Mouse (Mus musculus): Measurements from ENCODE around the gene Sox10.

Sox10 gene

DNA sequence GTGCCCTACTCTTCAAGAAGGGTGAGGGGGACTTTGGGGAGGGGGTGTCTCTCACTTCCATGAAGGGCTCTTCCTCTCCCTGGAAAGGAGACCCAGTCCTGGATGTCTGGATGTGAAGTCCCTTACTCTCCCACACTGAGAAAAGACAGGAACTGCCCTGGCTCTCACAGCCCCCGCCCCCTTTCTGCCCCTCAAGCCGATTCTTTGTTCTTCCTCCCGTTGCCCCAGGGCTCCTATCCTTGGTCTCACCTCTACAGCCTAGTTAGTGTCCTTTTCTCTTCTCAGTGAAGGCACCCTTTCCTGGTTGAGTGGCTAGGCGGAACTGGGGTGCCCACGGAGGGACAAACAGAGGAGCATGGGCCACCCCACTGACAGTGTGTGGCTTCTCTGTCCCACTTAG lies at the start of gene Sox10:
TSS of gene Sox10 (minus strand) at position 101 of the 400 bp plus-strand sequence.
- no peak for DNase-seq (ENCODE audit: low spot score)

DNA sequence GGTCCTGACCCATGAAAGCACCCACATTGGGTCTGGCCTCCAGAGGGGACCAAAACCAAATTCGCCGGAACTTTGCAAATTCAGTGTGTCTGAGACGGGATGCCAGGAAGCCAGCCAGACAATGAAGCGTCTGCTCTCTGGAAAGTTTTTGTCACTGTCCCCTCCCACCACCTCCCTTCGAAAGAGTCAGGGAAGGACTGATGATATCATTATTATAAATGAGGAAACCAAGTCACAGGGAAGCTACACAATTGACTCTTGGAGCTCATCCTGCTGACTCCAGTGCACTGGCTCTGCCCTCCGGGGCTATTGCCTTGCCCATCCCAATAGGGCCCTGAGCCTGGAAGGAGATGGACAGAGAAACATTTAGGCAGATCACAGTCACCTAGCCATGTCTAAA lies 48.6 kb upstream of the Sox10 start:
- DNase-seq (ENCODE audit: low spot score) = no peak

DNA sequence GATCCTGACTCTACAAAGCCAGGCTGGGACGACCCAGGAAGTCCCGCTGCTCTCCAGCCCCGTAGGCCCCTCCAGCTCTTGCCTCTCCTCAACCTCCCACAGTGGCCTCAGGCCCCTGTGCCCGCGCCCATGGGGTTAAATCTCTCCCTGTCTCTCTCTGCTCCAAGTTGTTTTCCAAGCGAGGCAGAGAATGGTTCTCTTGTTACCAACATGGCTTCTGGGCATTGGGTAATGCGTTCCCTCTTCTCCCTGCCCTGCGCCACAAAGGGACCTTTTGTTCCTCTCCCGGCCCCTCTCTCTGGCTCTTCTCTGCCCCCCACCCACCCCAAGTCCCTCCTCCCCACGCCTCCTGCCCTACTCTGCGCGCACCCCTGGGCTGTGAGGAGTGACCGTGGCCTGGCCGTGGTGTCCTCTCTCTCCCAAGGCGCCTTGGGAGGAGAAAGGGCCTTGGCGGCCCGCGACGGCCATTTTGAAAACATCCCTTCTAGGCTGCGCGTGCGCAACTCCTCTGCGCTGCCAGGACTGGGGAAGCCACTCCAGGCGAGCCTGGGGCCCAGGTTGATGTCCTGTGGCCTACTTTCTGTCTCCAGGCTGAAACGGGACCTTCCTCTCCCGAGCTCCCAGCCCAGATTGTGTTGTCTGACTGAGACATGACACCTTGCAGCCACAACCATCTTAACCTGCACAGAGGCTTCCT lies 47.9 kb upstream of the Sox10 start:
- no peak for DNase-seq (ENCODE audit: low spot score)

DNA sequence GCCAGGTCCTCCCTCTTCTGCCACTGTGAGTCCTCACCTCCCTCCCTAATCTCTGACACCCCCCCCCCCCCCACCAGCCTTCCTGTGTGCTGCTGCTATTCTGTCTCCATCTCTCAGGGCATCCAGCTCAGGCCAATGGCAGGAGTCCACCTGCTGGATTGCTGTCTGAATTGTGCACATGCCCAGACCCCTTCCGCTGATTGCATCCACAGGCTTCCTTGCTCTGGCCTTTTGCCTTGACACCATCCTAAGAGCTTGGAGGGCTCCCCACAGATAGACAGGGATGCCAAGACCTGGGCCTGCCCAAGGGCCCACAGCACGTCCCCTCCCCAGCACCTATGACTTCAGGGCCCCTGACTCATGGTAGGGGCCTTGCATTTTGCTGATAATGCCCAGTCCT lies 45.3 kb upstream of the Sox10 start:
- DNase-seq (ENCODE audit: low spot score) = no peak

- DNase-seq (ENCODE audit: low spot score) = no peak
Observed at GRCm38 (mm10) chr15:79208758-79209439, 43.9 kb upstream of the Sox10 start.

GRCm38 (mm10) chr15:79208211-79208610 lies 43.2 kb upstream of the Sox10 start:
- no peak for DNase-seq (ENCODE audit: low spot score)

DNA sequence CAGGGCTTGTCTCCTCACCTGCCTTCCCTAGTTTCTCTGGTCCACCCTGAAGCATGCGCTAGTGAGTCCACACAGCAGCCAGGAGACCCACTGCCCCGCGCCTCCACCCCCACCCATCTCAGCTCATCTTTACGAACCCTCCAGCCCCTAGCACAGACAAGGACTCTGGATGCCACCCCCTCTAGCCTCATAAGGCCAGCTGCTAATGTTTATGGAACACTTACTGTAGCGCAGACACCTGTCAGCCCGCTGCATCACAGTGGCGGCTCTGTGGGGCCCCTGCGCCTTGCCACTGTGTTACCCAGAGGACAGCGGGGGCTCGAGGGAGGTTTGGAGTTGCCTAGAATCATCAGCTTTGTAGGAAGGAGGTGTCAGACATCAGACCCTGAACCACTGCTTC lies 37.5 kb upstream of the Sox10 start:
- DNase-seq (ENCODE audit: low spot score) = no peak

DNA sequence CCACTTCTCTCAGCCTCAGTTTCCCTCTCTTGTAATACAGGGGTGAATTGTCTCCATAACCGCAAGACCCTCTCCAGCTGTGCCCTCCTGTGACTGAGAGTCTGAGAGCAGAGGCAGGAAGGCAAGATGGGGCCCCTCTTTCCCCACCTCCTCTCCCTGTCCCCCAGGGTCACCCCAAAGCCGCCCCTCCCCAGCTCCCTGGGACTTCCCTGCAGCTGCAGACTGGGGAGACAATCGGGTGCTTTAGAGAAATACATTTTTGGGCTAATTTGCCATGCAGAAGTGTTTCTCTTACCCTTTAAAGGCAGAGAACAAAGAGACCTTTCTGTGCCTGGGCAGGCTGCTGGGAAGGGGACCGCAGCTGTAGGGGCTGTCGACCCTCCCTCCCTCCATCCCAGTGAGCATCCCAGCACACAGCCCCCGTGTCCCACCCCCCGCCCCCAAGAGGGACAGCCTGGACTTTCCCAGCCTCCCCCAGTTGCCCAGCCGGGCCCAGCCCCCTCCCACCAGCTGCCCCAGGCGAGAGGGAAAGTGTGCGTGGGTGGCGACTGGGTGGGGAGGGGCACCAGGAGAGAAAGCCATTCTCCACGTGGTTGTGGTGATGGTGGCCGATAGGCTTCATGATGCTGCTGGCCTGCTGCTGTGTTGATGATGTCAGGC lies 36.6 kb upstream of the Sox10 start:
- no peak for DNase-seq (ENCODE audit: low spot score)

DNA sequence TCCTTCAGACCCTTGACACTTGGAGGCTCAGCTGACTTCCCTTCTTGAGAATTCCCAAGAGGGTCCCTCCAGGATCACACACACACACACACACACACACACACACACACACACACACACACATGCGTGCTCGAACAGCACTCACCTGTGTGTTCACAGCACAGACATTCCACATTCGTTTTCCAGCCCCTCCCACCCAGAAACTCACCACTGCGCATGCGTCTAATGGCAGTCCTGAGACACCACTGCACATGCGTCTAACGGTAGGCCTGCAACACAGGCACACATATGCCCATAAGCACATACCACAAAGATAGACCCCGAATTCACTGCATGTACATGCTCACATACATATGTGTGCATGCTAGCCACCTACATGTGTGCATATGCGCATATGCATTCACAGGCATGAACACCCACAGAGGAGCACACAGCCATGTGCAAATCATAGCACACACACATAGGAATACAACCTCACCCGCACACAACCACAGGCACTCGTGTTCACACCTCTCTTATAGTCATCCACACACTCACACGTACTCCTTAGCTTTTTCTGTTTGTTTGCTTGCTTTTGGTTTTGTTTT lies 34.4 kb upstream of the Sox10 start:
- no peak for DNase-seq (ENCODE audit: low spot score)

- DNase-seq (ENCODE audit: low spot score) = no peak
Observed at GRCm38 (mm10) chr15:79195492-79195891, 30.5 kb upstream of the Sox10 start.

GRCm38 (mm10) chr15:79194946-79195345 lies 29.9 kb upstream of the Sox10 start:
- no peak for DNase-seq (ENCODE audit: low spot score)

DNA sequence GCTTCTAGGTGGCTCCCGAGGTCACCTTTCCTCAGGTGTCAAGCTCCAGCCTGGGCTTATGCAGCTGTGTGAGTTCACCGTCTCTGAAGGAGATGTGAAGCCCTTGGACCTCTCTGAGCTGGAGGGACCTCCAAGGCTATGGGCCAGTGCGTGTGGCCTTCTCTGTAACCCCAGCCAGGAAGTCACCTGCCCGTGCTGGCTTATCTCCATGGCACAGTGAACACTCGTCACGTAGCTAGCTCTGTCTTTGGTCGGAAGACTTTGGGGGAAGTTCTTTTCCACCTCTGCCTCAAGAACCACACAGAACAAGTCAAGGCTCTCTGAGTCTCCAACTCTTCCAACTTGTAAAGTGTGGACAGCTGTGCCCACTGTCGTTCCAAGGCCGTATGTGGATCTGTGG lies 29.0 kb upstream of the Sox10 start:
- no peak for DNase-seq (ENCODE audit: low spot score)

DNA sequence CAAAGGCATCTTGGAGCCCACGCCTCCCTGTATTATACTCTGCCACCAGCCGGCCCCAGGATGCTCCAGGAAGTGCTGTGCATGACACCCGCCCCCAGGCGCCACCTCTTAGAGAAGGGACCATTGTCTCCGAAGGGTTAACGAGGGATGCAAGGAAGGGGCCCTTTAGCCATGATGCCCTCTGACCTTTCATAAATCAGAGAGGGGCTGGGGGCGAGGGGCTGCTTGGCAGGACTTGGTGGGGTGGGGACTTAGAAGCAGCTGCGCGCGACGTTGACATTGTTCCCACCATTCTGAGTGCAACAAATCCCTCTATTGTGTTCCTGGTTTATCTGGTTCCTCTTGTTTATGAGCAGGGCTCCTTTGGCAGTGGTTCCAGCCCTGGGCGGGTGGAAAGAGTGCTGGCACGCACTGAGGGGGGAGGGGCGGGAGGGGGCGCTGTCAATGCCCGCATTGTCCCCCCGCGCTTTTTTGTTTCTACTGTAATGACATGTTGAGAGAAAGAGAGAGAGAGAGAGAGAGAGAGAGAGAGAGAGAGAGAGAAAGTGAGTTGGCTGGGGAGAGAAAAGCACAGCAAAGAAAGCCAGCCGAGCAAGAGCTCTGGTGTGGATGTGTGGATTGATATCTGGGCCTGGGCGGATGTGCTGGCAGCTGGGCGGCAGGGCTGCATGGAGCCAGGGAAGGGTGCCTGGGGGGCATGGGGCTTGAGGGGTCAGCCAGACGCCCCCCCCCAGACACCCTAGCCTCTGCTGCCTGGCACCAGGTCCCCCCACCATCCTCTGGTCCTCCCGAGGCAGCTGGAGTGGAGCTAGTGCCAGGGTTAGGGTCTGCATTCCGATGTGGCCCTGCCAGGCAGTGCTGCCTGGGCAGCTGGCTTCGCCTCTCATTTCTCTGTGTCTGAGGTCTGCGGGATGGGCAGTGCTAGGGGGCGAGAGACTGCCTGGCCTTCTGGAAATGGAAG lies 28.1 kb upstream of the Sox10 start:
- peak; percentile 76 for DNase-seq (ENCODE audit: low spot score)

DNA sequence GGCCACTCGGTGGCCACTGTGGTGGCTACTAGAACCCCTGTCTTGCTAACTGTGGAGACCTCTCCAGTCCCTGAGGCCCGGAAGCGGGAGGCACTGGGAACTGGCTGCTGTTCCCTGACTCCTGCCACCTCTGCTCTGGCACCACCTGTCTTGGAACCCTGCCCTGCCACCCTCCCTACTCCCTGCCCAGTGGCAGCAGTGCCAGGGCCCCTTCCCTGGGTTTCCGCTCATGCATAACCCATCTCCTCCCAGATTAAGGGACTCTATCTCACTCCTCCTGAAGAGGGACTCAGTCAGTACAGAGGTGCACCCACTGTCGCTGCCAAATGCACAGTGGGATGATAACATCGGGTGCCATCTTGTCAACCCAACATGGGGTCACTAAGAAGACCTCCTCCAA lies 27.4 kb upstream of the Sox10 start:
- peak; percentile 70 for DNase-seq (ENCODE audit: low spot score)

DNA sequence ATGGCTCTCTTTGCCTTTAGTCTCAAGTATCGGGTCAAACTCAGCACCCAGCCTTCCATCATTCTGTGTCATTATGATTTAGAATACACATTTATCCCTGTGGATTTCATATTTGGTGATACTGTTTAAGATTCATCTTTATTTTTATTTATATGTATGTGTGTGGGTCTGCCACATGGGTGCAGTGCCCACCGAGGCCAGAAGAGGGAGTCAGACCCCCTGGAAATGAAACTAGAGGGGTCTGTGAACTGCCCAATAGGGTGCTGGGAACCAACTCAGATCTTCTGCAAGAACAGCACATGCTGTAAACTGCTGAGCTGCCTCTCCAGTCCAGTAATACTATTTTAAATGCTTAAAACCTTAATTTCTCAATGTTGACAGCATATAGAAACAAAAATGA lies 26.4 kb upstream of the Sox10 start:
- DNase-seq (ENCODE audit: low spot score) = no peak

GRCm38 (mm10) chr15:79187819-79188218 lies 22.8 kb upstream of the Sox10 start:
- no peak for DNase-seq (ENCODE audit: low spot score)

DNA sequence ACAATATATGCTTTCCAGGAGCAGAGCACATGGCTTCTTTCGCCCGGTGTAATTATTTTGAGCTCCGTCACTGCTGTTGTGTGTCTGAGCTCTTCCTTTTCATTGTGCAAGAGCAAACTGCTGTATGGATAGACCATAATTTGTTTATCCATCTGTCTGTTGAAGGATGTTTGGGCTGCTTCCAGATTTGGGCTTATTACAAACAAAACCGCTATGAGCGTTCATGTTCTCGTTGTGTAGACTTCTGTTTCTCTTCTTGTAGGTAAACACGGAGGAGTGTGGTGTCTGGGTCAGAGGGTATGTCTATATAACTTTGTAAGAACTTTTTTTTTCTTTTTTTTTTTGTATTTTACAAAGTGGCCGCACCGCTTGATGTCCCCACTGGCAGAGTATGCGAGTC lies 20.2 kb upstream of the Sox10 start:
- no peak for DNase-seq (ENCODE audit: low spot score)

- no peak for DNase-seq (ENCODE audit: low spot score)
Observed at GRCm38 (mm10) chr15:79176905-79177304, 11.9 kb upstream of the Sox10 start.

DNA sequence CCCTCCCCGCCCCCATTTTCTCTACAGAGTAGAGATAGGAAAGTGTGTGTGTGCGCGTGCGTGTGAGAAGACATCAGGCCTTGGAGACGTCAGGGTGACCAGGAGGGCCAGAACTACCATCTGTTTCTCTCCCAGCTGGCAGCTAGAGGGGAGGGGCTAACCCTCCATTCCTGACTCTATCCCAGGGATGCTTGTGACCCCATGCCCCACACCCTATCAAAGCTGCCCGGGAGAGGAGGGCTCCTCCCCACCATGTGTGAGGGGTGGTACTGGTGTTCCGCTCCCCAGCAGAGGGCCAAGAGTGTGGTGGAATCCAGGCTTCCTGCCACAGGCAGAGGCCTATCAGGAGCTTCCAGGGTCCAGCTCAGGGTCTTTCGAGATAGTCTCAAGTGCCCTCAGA lies 1.7 kb upstream of the Sox10 start:
- no peak for DNase-seq (ENCODE audit: low spot score)

DNA sequence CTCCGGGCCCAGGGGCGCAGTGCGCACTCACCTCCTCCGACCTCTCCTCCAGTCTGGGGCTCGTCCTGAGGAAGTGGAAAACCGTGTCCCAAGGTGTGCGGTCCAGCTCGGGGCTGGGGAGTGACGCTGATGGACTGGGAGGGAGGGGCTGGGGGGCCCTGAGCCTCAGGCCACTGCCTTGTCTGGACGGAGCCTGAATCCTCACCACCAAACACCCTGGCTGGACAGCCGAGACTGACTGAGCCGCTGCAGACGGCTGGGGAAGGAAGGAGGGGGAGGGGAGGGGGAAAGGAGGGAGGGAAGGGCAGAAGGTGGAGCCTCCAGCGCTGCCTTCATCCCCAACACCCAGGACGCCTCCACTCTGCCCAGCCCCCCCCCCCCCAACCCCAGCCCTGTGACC lies 789 bp downstream of the Sox10 start:
- DNase-seq (ENCODE audit: low spot score) = no peak

DNA sequence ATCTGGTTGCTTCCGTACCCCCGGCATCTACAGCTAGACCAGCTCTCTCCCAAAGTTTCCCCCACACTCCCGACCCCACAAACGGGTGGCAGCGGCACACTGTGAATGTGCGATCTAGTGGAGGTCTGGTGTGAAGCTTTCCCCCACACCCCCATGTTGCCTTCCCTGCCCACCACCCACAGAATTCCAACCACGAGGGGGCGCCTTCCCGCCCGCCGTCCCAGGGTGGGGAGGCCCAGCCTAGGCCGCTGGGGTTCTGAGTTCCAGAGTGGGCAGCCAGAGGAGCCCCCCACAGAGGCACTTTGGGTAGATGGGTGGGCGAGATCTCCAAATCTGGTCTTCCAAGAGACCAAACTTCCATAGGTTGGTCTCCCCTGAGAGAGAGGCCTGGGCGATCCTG lies 2.2 kb downstream of the Sox10 start:
- DNase-seq (ENCODE audit: low spot score) = peak; percentile 68

DNA sequence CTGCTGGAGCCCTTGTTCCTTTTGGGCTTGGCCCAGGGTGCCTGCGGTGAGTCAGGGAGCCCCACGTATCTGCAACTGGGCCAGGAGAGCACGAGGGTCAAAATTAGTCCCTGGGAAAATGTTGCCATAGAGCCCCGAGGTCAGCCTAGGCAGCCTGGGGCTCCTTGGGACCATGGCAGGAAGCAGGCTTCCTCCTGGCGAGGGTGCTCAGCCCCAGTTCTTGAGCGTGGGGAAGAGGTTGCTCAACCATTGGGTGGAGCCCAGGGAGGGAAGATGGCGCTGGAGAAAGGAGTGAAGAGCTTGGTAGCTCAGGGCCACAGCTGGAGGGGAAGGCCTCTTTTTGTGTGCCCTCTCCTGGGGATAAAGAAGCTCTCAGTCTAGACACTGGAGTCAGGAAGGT lies 2.7 kb downstream of the Sox10 start:
- no peak for DNase-seq (ENCODE audit: low spot score)

All from testis, postnatal 10 days (tissue).